Mouse (Mus musculus) lung, adult 2 months (tissue): ENCODE data around the gene Tns3.
A peak's percentile ranks its signal among the peaks of the same experiment; 100 is the strongest.

ENCODE experiments used
- CTCF ChIP-seq: fragments of 200-500 bp; IDR thresholded peaks from 2 replicates; pipeline ENCODE4 v1.5.1; 2011; ENCODE audit warnings: mild to moderate bottlenecking, low read length, control low read depth; ENCODE audit not compliant: insufficient read depth
- POLR2A ChIP-seq: fragments of 200-500 bp; IDR thresholded peaks from 2 replicates; pipeline ENCODE4 v1.6.1; 2011; ENCODE audit warnings: low read depth, mild to moderate bottlenecking, control low read depth, low read length, borderline replicate concordance; ENCODE audit errors: extremely low read depth

DNA sequence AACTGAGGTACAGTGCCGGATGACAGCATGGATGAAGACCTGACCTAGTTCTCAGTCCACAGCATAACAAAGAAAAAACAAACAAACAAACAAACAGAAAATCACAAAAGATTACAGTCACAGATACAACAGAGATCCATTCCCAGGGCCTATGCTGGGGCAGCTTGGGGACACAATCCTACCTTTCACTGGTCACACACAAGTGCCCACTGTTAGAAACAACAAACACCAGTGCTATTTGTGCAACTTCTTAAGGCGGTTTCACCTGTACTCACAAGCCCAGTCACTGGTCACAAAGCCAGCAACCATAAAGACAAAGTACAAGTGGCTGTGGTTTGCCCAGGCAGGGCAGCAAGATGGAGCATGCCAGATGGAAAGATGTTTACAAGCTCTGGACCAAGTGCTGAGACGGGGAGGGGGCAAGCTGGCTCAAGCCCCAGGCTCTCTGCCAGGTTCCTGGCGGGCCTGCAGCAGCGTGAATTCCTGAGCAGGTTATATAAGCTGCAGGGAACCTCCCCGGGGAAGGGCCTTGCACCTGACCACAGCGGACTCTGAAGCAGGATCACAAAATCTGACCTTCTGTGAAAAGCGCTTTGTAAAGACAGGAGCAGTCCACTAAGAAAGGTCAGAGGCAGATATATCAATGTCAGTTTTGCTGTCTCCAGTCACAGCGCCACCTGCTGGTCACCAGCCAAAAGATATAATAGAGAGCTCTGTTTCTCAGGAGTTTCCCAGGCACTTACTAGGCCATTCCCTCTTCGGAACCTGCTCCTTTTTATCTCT lies 140.8 kb downstream of the Tns3 start:
- peak; percentile 70 for TF ChIP-seq CTCF
- TF ChIP-seq POLR2A = no peak
